Mouse (Mus musculus) liver, embryonic 14.5 days (tissue): ENCODE results near the gene Doxl2.

Experiments used
- CTCF ChIP-seq: IDR thresholded peaks from 2 replicates; pipeline ENCODE4 v1.5.1; 2016; ENCODE audit warnings: antibody characterized with exemption, low read depth, control low read depth
- EP300 ChIP-seq: IDR thresholded peaks from 2 replicates; pipeline ENCODE4 v1.6.1; 2016; ENCODE audit warnings: antibody characterized with exemption, low read depth

DNA sequence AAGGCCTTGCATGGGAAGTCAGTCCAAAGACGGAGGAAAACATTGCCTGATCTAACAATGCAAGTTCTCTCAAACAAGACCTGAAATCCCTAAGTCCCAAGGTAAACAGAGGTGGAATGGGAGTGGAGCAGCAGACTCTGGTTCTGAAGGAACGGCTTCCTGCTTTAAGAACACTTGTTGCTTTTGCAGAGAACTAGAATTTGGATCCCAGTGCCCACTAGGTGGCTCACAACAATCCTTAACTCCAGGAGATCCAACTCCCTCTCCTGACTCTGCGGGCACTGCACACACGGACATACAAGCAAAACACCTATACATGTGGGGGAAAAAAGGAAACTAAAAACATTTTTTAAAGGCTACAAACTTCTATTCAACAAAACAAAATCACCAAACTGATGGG lies 28.6 kb downstream of the Doxl2 start:
- TF ChIP-seq CTCF, result no peak; the same call in 1 of the 2 replicates
- TF ChIP-seq EP300, result no peak
